Mouse (Mus musculus) erythroblast, embryonic 14.5 days (primary cell): Measurements from ENCODE around the gene Tango2. TPM values are rescaled to one million over a fixed set of nuclear protein-coding genes. Genes with fewer than 3 reads are reported as not detected.

ENCODE experiments used
- H3K27me3 ChIP-seq: 2 replicates; pipeline ENCODE4 v1.6.1; 2012; ENCODE audit warnings: inconsistent platforms; ENCODE audit not compliant: control insufficient read depth
- H3K36me3 ChIP-seq: 2 replicates; pipeline ENCODE4 v1.6.1; 2012; ENCODE audit warnings: mild to moderate bottlenecking, inconsistent platforms; ENCODE audit not compliant: control insufficient read depth
- H3K4me1 ChIP-seq: 2 replicates; pipeline ENCODE4 v1.6.1; 2012; ENCODE audit warnings: inconsistent platforms; ENCODE audit not compliant: control insufficient read depth
- H3K4me3 ChIP-seq: replicated peaks from 2 replicates; pipeline ENCODE3; 2012; ENCODE audit warnings: moderate library complexity, mild to moderate bottlenecking, inconsistent platforms
- H3K9me3 ChIP-seq: 2 replicates; pipeline ENCODE4 v1.6.1; 2012; ENCODE audit warnings: low read length, inconsistent platforms, mixed read lengths; ENCODE audit not compliant: control insufficient read depth
- GATA1 ChIP-seq: IDR thresholded peaks from 2 replicates; pipeline ENCODE4 v1.6.1; 2012; ENCODE audit warnings: low read length, inconsistent platforms, mixed read lengths
- TAL1 ChIP-seq: IDR thresholded peaks from 3 replicates; pipeline ENCODE4 v1.6.1; 2012; ENCODE audit warnings: low read length, inconsistent platforms, mixed read lengths
- polyA plus RNA-seq: library from polyadenylated mRNA; stranded (reverse); fragments of >175 nt; gene quantifications from 2 replicates; pipeline ENCODE4 v1.2.3, GENCODE M21; 2012

The Tango2 gene
- polyA plus RNA-seq, 1 experiment, result 7.4 TPM

- peaks cover 40% of the 10 kb centered on the region for H3K4me1 ChIP-seq
- no peak overlapping the region for H3K4me3 ChIP-seq
- H3K36me3 ChIP-seq, result no peaks in the 10 kb centered on the region
- no peak for TF ChIP-seq TAL1
- TF ChIP-seq GATA1, result no peak
- H3K9me3 ChIP-seq, result no peaks in the 10 kb centered on the region
- no peaks in the 10 kb centered on the region for H3K27me3 ChIP-seq
These were observed 36.3 kb upstream of the Tango2 start for GRCm38 (mm10) chr16:18384211-18384610.

DNA sequence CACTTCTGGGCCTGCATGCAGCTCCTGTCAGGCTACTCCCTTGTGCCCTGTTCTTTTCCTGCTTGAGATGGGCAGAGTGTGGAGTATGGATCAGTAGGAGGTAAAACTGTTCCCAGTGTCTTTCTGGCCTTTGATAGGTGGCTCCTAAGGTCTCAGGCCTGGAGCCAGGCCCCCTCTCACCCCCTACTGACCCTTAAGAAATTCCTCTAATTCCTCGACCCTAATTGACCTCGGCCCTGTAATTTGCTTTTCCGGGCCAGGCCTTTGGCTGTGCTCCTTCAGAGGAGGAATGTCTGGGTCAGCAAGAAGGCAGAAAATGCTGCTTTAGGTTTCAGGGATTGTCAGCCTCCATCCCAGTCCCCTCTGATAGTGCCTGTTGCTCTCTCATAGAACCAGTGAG is 35.9 kb upstream of the Tango2 start:
- Histone ChIP-seq H3K36me3 (no peaks in the 10 kb centered on the region), H3K4me1 (peaks cover 35% of the 10 kb centered on the region)
- TF ChIP-seq TAL1 (no peak), GATA1 (no peak)

DNA sequence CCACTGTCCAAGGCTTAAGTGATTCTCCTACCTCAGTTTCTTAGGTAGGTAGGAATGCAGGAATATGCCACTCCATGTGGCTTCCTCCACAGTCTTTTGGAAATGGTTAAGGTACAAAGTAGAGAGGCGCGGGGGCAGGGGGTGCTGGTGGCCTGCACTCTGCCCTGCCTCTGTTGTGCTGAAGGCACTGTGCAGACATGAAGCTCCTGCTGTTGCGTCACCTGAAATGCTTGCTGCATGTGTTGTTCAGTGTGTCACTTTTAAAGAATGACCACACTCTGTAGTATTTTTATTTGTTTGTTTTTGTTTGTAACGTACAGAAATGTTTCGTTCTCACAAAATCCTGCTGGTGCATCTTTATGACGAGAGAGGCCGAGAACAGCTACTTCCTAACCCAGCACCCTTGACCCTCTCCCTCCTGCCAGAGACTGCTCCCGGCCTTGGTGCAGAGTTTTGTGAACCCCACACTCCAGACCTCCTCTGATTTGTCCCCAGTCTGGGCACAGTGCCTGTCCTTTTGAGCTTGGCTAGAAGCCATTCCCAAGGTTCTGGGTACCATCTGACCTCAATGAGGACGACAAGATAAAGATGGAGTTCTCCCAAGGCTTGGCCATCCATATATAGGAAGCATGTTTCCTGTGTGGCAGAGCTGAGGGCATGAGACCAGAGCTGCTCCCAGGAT is 35.3 kb upstream of the Tango2 start:
- H3K9me3 ChIP-seq, result no peaks in the 10 kb centered on the region
- no peaks in the 10 kb centered on the region for H3K27me3 ChIP-seq
- H3K36me3 ChIP-seq, result no peaks in the 10 kb centered on the region
- H3K4me1 ChIP-seq, result peaks cover 30% of the 10 kb centered on the region
- no peak for TF ChIP-seq TAL1
- TF ChIP-seq GATA1, result no peak
- H3K4me3 ChIP-seq, result no peak overlapping the region

More for the DNA sequence above, 35.9 kb upstream of the Tango2 start:
- Histone ChIP-seq H3K4me3 (no peak overlapping the region), H3K27me3 (no peaks in the 10 kb centered on the region), H3K9me3 (no peaks in the 10 kb centered on the region)

DNA sequence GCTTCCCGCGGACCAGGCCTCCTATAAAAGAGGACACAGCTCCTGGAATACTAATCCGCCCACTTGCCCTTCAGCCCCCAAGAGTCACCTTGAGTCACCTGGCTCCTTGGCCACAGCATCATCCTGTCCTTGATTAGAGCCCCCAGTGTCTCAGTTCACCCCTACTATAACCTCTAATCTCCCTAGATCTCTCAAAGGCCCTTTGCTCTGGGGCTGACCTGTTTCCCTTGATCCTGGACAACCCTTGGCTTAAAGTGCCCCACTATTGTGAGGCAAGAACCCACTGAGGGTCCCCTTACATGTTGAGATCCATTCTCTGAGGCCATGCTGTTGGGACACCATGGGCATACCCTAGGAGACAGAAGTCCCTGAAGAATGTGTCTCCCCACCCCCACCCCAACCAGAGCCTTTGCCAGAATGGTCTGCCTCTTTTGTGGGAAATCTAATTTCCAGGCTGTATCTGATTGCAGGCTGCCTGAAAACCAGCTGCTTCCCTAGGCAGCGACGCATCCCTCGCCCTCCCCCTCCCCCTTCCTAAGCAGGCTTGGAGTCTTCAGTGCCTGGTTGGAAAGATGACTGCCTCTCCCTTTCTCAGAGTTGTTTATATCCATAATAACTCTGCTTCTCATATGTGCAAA is 33.8 kb upstream of the Tango2 start:
- TF ChIP-seq GATA1 (no peak), TAL1 (no peak)
- Histone ChIP-seq H3K27me3 (no peaks in the 10 kb centered on the region), H3K9me3 (no peaks in the 10 kb centered on the region), H3K4me1 (peaks cover 24% of the 10 kb centered on the region), H3K4me3 (no peak overlapping the region), H3K36me3 (no peaks in the 10 kb centered on the region)

GRCm38 (mm10) chr16:18380495-18381063 is 32.7 kb upstream of the Tango2 start:
- no peaks in the 10 kb centered on the region for H3K27me3 ChIP-seq
- no peaks in the 10 kb centered on the region for H3K36me3 ChIP-seq
- peaks cover 22% of the 10 kb centered on the region for H3K4me1 ChIP-seq
- TF ChIP-seq TAL1, result no peak
- TF ChIP-seq GATA1, result no peak
- no peaks in the 10 kb centered on the region for H3K9me3 ChIP-seq
- no peak overlapping the region for H3K4me3 ChIP-seq

- no peaks in the 10 kb centered on the region for H3K27me3 ChIP-seq
- no peak for TF ChIP-seq TAL1
- no peak for TF ChIP-seq GATA1
- peaks cover 20% of the 10 kb centered on the region for H3K4me1 ChIP-seq
- no peak overlapping the region for H3K4me3 ChIP-seq
- H3K9me3 ChIP-seq, result no peaks in the 10 kb centered on the region
- H3K36me3 ChIP-seq, result no peaks in the 10 kb centered on the region
These were observed 31.6 kb upstream of the Tango2 start for GRCm38 (mm10) chr16:18379338-18380001.

DNA sequence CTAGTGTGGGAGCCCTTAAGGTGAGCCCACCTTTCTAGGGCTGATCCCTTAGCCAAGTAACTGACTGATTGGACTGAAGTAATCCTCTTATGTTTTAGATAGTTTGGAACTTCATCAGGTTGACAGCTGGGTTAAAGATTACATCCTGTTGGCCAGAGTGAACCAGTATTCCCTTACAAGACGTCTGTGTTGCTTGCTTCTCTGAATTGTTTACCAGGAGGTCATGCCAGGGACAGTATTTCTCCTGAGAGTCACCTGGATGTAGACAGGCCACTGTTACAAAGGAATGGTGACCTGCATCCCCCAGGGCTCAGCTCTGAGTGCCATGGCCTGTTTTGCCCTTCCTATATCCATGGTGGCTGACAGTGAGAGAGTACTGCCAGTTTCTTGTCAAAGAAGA is 30.6 kb upstream of the Tango2 start:
- no peaks in the 10 kb centered on the region for H3K9me3 ChIP-seq
- peaks cover 12% of the 10 kb centered on the region for H3K4me1 ChIP-seq
- no peak overlapping the region for H3K4me3 ChIP-seq
- no peaks in the 10 kb centered on the region for H3K36me3 ChIP-seq
- no peaks in the 10 kb centered on the region for H3K27me3 ChIP-seq
- TF ChIP-seq TAL1 (no peak), GATA1 (no peak)

- Histone ChIP-seq H3K36me3 (no peaks in the 10 kb centered on the region), H3K4me3 (no peak overlapping the region), H3K9me3 (no peaks in the 10 kb centered on the region), H3K27me3 (no peaks in the 10 kb centered on the region), H3K4me1 (peaks cover 12% of the 10 kb centered on the region)
- no peak for TF ChIP-seq GATA1
- TF ChIP-seq TAL1, result no peak
These were observed 29.3 kb upstream of the Tango2 start for GRCm38 (mm10) chr16:18377203-18377602.

DNA sequence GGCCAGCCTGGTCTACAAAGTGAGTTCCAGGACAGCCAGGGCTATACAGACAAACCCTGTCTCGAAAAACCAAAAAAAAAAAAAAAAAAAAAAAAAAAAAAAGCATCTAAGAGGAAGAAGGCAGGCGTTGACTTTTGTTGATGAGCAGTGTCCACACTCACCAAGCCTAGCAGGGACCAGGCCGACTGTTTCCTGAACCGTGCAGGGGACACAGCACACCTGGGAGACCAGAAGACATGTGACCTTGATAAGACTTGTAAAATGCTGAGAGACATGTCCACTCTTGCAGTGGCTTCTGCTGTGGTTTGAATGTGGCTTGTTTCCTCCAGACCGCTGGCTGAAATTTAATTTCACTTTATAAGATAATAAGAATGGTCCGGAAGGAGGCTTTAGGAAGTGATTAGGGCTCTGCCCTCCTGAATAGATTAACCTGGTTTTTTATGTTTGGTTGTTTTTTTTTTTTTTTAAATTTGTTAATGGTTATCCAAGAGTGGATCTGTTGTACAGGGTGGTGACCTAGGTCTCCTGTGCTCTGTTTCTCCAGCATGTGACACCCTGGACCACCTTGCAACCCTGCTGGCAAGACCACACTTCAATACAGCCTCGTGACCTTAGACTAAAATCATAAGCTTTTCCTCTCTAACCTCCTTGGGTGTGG is 28.5 kb upstream of the Tango2 start:
- Histone ChIP-seq H3K4me1 (peaks cover 12% of the 10 kb centered on the region), H3K9me3 (no peaks in the 10 kb centered on the region), H3K4me3 (no peak overlapping the region), H3K27me3 (no peaks in the 10 kb centered on the region), H3K36me3 (no peaks in the 10 kb centered on the region)
- TF ChIP-seq TAL1 (no peak), GATA1 (no peak)
